Mouse (Mus musculus): Measurements from ENCODE around the gene Uts2r.

DNA sequence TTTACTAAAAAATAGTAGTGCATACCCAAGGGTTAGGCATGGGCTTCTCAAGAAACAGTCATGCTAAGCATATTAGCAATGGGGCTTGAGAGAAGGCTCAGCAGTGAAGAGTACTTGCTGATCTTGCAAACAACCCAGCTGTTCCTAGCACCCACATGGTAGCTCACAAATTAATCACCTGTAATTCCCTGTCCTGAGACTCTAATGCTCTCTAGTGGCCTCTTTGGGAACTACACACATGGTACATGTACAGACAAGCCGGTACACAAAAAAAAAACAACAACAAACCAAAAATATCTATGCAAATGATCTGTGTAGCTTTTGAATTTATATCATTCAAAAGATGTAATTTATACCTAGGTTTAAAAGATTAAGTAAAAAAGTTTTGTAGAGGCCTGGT is 33.7 kb upstream of the Uts2r start:
- TF ChIP-seq CTCF (IDR thresholded peaks at IDR 0.05; ENCODE audit: borderline replicate concordance, insufficient read depth, low read depth, low read length) (no peak), POLR2A (IDR thresholded peaks at IDR 0.05; ENCODE audit: borderline replicate concordance, insufficient read depth, low read length) (no peak)
